Mouse (Mus musculus): Measurements from ENCODE around the gene Meox1.

The Meox1 gene

DNA sequence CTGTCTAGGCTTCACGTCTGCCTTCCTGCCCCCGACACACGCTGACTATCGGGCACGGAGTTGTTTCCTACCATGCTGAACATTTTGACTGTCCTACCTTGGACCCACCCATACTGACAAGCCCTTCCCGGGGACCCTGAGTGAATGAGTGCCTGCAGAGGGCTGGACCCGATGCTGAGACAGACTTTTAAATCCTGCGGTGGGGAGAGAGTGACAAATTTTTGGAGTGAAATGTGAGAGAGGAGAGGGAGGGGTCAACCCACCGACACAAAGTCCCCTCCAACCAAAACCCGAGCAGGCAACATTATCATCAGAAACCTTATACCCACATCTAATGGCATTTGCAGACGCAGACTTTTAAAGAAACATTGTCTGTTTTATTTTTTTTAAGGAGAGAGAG is at the start of gene Meox1:
Gene Meox1 (minus strand): TSS at position 171 of the 400 bp plus-strand sequence.
- no peak for DNase-seq

GRCm38 (mm10) chr11:101943055-101943454 is 48.9 kb upstream of the Meox1 start:
- no peak for DNase-seq

DNA sequence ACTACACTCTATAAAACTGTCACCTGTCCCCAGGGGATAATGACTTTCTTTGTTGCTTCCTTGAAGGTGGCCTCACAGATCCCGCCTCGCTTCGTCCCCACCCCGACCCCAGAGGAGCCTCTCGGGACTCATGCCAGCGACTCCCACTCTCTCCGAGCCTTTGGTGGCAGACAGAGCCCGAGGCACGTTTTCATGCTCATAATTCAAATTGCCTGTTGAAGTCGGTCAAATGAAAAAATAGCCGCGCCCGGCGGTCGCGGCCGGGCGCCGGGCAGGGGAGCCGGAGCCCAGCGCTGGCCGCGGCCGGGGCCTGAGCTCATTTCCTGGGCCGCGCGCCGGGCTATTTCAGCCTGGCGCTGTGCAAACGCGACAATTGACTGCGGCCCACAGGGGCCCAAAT is 42.9 kb upstream of the Meox1 start:
- peak; percentile 49 for DNase-seq

GRCm38 (mm10) chr11:101936421-101936820 is 42.2 kb upstream of the Meox1 start:
- DNase-seq, result no peak

- peak; percentile 50 for DNase-seq
These were observed 41.6 kb upstream of the Meox1 start for GRCm38 (mm10) chr11:101935743-101936142.

DNA sequence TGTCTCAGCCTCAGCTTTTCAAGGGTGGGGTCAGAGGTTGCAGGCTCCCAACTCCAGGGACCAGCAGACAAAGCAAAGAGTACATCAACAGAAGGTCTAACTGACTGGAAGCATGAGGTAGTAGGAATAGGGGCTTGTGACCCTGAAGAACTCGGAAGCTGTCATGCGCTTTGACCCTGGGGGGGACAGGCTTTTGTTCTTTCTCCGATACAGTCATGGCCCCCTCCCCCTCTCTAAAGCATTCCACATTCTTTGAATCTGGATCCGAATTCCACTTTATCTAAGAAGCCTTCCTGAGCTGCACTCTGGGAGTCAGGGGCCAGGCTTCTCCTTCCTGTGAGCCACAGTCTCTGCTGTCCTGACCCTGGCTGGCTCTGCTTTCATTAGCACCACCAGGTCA is 37.8 kb upstream of the Meox1 start:
- DNase-seq, result no peak

DNA sequence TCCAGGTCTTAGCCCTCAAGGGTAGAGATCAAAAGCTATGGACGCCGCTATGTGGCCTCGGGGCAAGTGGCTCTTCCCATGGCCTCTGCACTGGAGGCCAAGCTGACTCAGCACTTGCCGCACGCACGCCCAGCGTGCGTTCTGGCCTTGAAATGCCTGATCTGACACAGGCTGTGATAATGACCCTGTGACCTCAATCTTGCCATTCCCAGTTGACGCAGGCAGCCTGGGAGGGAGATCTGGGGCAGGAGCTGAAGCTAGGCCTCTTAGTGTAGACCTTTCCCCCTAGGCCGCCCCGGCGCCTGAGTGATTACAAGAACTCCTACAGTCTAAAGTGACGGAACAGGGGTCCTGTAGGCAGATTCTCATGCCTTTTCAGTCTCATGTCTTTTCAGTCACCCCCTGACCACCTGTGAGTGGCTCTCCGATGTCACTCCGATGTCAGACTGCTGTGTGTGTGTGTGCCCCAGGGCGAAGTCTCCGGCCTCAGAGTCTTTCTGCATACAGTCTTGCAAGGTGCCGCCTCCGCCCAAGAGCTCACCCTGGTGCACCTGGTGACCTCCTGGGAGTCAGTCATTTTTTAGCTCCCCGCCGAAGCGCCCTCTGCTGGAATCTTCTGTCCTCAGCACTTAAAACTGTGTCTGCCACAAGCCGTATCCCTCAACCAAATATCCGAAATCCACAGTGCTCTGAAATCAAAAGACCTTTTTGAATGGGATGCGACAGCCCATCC is 34.0 kb upstream of the Meox1 start:
- no peak for DNase-seq

GRCm38 (mm10) chr11:101926951-101927589 is 32.9 kb upstream of the Meox1 start:
- DNase-seq, result no peak

DNA sequence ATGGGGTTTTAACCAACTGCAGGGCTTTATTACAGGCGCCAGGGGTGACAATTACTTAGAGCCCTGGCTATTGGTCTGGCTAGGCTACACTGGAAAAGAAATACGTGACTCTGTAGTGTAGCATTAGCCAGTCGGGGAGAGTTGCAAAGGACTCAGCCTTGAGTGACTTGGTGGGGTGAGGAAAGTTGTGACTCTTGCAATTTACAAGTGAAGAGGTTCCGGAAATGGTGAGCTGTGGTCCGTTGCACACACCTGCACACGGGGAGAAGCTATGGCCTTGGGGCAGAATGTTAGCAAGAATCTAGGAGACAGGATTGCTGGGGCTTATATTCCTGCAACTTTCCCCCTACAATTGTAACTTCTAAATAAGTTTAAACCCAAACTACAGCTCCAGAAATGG is 31.5 kb upstream of the Meox1 start:
- DNase-seq, result no peak

DNA sequence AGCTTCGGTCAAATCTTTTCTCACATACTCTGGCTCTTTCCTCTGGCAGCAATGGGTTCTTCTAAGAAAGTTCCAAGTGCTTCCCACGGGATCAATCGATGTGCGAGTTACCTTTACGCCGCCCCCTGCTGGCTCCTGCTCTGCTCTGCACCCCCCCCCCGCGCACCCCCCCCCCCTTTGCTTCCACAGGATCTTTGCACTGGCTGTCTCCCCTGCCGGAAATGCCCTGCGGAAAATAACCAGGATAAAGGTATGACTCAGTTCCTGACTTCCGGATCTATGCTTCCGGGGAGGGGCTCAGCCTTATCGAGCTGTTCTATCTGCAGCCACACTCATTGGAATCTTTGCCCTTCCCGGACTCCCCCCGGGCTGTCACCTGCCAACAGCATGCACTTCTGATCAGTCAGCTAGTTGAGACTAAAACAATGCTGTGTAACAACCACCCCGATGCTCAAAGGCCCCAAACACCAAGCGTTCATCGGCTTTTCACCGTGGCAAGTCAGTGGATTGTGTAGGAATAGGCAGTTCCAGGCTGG is 30.3 kb upstream of the Meox1 start:
- DNase-seq, result no peak

- DNase-seq, result no peak
These were observed 29.8 kb upstream of the Meox1 start for GRCm38 (mm10) chr11:101923988-101924387.

GRCm38 (mm10) chr11:101921361-101921952 is 27.3 kb upstream of the Meox1 start:
- no peak for DNase-seq

- peak; percentile 86 for DNase-seq
These were observed 25.5 kb upstream of the Meox1 start for GRCm38 (mm10) chr11:101919660-101920059.

GRCm38 (mm10) chr11:101918609-101919008 is 24.4 kb upstream of the Meox1 start:
- no peak for DNase-seq

DNA sequence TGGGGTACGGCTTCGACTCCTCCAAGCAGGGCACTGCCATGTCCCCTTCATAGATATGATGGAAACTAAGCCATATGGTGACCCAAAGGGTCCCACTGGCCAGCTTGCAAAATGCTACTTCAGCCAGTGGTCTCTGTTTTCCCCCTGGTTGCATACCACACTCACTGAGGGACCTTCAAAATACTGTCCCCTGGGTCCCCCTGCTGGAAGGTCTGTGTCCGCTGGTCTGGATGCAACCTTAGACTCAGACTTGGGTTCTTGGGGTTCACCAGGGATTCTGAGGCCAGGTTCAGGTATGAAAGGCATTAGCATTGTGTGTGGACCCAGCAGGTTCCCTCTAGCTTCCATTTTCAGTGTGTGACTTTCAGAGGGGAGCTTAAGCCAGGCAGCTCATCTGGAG is 22.6 kb upstream of the Meox1 start:
- DNase-seq, result no peak

DNA sequence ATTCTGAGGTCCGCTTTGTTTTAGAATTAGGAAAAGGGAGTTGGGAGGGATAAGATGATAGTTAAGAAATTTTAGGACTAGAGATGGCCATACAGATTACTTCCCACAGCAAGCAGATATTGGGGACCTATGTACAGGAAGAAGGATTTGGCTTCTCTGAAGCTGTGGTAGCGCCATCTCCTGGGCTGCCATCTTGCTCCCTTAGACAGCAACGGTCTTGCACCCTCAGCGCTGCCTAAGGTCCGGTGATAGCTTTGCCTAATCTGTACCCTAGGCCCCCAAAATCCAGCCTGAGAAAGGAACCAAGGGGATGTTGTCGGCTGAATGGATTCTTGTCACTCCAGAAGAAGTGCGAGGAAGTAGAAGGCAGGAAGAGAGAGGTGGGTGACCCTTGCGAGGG is 19.4 kb upstream of the Meox1 start:
- DNase-seq, result no peak

- DNase-seq, result no peak
These were observed 17.8 kb upstream of the Meox1 start for GRCm38 (mm10) chr11:101911855-101912579.

- peak; percentile 88 for DNase-seq
These were observed 16.2 kb upstream of the Meox1 start for GRCm38 (mm10) chr11:101910230-101910946.

- no peak for DNase-seq
These were observed 14.6 kb upstream of the Meox1 start for GRCm38 (mm10) chr11:101908777-101909176.

GRCm38 (mm10) chr11:101905115-101905514 is 10.9 kb upstream of the Meox1 start:
- peak; percentile 84 for DNase-seq

DNA sequence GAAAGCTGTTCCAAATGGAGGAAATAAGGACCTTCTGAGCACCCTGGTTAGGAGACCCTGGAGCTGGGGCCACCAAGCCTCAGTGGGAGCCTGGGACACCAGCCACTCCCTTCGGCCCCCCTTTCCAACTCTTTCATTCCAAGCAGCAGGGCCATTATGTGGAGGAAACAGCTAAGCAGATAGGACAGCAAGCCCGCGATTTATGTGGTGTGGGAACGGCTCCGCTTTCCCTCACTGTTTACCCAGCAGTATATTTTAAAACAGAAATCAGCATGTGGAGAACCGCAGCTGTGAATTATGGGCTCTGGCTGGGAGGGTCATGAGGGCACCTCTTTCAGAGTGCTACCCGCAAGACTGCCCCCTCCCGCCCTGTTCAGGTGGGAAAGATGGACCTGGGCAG is 7.1 kb upstream of the Meox1 start:
- DNase-seq, result peak; percentile 36

GRCm38 (mm10) chr11:101898328-101898727 is 4.2 kb upstream of the Meox1 start:
- no peak for DNase-seq

Data from kidney, postnatal 14 days (tissue).